Mouse (Mus musculus) kidney, postnatal 0 days (tissue): ENCODE data around the gene Crybg2. TPM values are rescaled to one million over a fixed set of nuclear protein-coding genes. Genes with fewer than 3 reads are reported as not detected.
A peak's percentile ranks its signal among the peaks of the same experiment; 100 is the strongest.

ENCODE experiments used
- ATAC-seq: fragments of 200-750 bp; cut with Nextera tagmentation; replicated peaks from 2 replicates; pipeline ENCODE4 v1.8.0; 2017; ENCODE audit warnings: low read depth, moderate number of reproducible peaks, moderate TSS enrichment, moderate library complexity; ENCODE audit not compliant: low FRiP score
- DNase-seq: peaks from one replicate; pipeline ENCODE4 v3.0.0-alpha.2; 2016; ENCODE audit warnings: low spot score
- H3K27ac ChIP-seq: fragments of 300-500 bp; sonication (generic); 2 replicates; pipeline ENCODE4 v1.5.1; 2014; ENCODE audit warnings: mild to moderate bottlenecking
- H3K27me3 ChIP-seq: fragments of 300-500 bp; sonication (generic); 2 replicates; pipeline ENCODE4 v1.6.1; 2014; ENCODE audit warnings: low read length, mixed read lengths; ENCODE audit not compliant: insufficient read depth
- H3K36me3 ChIP-seq: fragments of 300-500 bp; sonication (generic); 2 replicates; pipeline ENCODE4 v1.6.1; 2014; ENCODE audit warnings: low read length, mixed read lengths; ENCODE audit not compliant: insufficient read depth
- H3K4me1 ChIP-seq: fragments of 300-500 bp; sonication (generic); replicated peaks from 2 replicates; pipeline ENCODE4 v1.6.1; 2014; ENCODE audit warnings: antibody characterized with exemption, low read length, mixed read lengths; ENCODE audit not compliant: insufficient read depth
- H3K4me2 ChIP-seq: fragments of 300-500 bp; sonication (generic); 2 replicates; pipeline ENCODE4 v1.6.1; 2014; ENCODE audit warnings: mild to moderate bottlenecking, low read length, moderate library complexity, mixed read lengths
- H3K4me3 ChIP-seq: fragments of 300-500 bp; sonication (generic); replicated peaks from 2 replicates; pipeline ENCODE4 v1.5.1; 2014; ENCODE audit warnings: low read depth, low read length
- H3K9ac ChIP-seq: fragments of 300-500 bp; sonication (generic); 2 replicates; pipeline ENCODE4 v1.6.1; 2014; ENCODE audit warnings: low read depth, low read length
- H3K9me3 ChIP-seq: fragments of 300-500 bp; sonication (generic); replicated peaks from 2 replicates; pipeline ENCODE4 v1.6.1; 2016; ENCODE audit warnings: low read length, inconsistent platforms, mixed read lengths
- CTCF ChIP-seq: IDR thresholded peaks from 2 replicates; pipeline ENCODE4 v1.5.1; 2016; ENCODE audit warnings: antibody characterized with exemption, low read depth, mild to moderate bottlenecking, moderate library complexity
- WGBS: fragments of 180-500 bp; shearing (Covaris S2); extraction: QIAGEN DNeasy Blood & Tissue Kit; methylation state at CpG from one replicate; pipeline ENCODE4 v1.1.7; 2014; 5-methylcytosine and 5-hydroxymethylcytosine counted together
- polyA plus RNA-seq: library from polyadenylated mRNA; unstranded; fragments of >200 nt; fragmentation: Nextera tagmentation; extraction: Ambion mirVana; gene quantifications from 2 replicates; pipeline ENCODE4 v1.2.1, GENCODE M21; 2015

The Crybg2 gene
- polyA plus RNA-seq, 1 experiment from 2014 or later, result 2.8 TPM

DNA sequence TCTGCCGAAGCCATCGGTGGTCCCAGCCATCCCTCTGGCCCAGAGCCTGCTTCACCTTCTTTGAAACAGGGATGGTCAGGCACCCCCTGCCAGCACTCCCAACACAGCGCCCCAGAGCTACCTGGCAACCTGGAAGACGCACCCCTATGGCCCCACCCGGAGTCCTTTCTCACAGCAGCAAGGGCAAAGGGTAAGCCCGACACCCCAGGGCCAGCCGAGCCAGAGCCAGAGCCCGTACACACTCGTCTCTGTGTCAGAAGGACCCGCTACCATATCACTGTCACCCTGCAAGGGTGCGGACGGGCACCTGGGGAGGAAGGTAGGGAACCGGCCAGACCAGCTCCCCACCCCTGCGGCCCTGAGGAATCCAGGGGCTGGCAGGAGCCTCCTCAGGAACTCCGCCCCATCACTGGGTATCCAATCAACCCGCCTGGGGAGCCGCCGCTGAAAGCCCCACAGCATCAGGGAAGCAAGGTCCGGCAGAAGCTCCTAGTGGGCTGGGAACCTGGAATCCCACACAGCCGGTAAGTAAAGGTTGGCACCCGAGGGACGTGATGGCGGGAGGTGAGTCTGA lies 4.9 kb downstream of the Crybg2 start:
- Histone ChIP-seq H3K36me3 (no peaks in the 10 kb centered on the region), H3K4me3 (no peak overlapping the region), H3K4me1 (no peaks in the 10 kb centered on the region), H3K9me3 (no peaks in the 10 kb centered on the region), H3K27me3 (no peaks in the 10 kb centered on the region), H3K4me2 (peak overlapping the region; percentile 29), H3K27ac (no peak overlapping the region), H3K9ac (no peak overlapping the region)
- WGBS, result 14% methylated on average over 23 of the region's 23 CpGs
- no peak for TF ChIP-seq CTCF
- ATAC-seq, result no peak
- DNase-seq, result no peak

DNA sequence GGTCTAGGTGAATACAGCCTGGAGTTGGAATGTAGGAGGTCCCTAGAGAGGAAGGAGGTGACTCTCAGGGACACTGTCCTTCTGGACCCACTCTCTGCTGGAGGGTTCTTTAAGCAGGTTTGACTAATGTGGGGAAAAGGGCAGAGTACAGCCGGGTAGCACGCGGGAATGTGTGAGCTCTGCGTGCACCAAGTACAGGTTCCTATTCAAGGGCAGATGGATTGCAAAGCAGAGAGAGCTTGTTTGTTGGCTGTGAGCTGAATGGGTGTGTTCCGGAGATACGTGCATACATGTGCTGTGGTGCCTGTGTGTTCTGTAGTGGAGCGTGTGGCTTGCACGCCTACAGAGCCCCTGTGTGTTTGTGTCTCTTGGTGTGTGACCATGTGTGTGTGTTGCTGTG lies 6.8 kb downstream of the Crybg2 start:
- no peaks in the 10 kb centered on the region for H3K27me3 ChIP-seq
- H3K27ac ChIP-seq, result no peak overlapping the region
- H3K9me3 ChIP-seq, result no peaks in the 10 kb centered on the region
- DNase-seq (no peak), ATAC-seq (peak; percentile 46; the same call in 1 of the 2 replicates)
- 85% methylated on average over 8 of the region's 8 CpGs for WGBS
- H3K4me3 ChIP-seq, result no peak overlapping the region
- H3K9ac ChIP-seq, result no peak overlapping the region
- H3K36me3 ChIP-seq, result no peaks in the 10 kb centered on the region
- H3K4me2 ChIP-seq, result no peak overlapping the region
- H3K4me1 ChIP-seq, result no peaks in the 10 kb centered on the region
- TF ChIP-seq CTCF, result no peak

DNA sequence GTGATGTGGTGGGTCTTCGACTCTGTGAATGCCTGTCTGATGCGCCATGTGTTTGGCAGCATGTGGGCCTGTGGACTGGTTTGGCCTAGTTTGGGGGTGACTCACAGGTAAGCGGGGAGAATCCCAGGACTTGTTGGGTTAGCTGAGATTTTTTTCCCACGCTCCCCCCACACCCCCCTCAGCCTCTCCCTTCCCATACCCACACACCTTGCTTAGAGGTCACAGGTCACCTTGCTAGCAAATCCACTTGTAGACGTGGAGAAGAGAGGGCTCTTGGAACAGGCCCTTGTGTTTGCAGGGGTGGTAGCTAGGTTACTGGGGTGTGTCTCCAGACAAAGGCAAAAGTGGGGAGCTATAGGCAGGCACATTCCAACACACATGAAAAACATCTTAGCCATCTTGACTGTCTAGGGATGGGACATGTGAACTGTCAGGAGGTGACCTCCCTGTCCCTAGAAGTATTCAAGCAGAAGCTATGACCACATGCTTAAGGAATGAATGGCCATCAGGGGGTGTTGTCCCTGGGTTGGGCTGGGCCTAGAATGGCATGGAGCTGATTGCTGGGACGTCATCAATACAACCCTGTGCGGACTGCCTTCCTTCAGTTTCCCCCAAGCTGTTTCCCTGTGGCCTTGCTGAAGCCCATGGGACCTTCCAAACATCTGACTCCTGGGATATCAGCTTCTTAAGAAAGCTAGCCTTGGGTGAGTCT lies 7.4 kb downstream of the Crybg2 start:
- 73% methylated on average over 7 of the region's 7 CpGs for WGBS

DNA sequence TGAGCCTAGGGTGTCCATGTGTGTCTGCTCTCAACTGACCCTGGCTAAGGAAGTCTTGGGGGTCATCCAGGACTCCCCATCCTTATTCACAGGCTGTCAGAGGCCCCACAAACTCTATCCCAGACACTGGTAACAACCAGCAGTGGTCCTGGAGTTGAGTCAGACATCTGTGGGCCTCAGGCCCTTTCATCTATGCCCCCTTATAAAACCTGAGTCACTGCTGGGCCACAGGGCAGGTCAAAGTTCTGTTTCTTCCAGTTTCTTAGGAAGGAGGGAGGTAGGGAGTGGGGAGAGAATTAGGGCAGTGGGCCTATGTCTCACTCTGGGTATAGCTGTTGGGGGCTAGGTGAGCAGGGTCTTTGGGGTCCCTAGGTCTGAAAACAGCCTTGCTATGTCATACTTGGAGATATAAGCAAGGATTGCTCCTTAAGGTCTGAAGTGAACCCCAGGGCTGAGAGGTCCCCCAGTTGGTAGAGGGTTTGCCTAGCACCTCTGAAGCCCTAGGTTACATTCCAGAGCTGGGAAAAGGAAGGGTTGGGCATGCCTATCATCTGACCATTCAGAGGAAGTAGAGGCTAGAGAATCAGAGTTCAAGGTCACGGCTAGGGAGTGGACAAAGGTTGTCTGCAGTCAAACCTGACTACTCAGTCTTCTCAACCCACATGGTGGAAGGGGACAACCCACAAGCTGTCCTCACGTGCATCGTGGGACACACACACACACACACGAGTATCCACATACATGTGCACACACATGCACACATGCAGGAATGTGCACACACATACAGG lies 8.4 kb downstream of the Crybg2 start:
- Histone ChIP-seq H3K27me3 (no peaks in the 10 kb centered on the region), H3K27ac (no peak overlapping the region), H3K36me3 (no peaks in the 10 kb centered on the region), H3K4me1 (no peaks in the 10 kb centered on the region), H3K9ac (no peak overlapping the region), H3K4me3 (no peak overlapping the region), H3K4me2 (no peak overlapping the region), H3K9me3 (no peaks in the 10 kb centered on the region)
- 80% methylated on average over 4 of the region's 4 CpGs for WGBS
- no peak for DNase-seq
- no peak for TF ChIP-seq CTCF
- no peak for ATAC-seq

More for the DNA sequence above, 7.4 kb downstream of the Crybg2 start:
- no peaks in the 10 kb centered on the region for H3K27me3 ChIP-seq
- no peaks in the 10 kb centered on the region for H3K9me3 ChIP-seq
- no peak for DNase-seq
- H3K27ac ChIP-seq, result no peak overlapping the region
- no peak overlapping the region for H3K4me3 ChIP-seq
- H3K9ac ChIP-seq, result no peak overlapping the region
- H3K4me1 ChIP-seq, result no peaks in the 10 kb centered on the region
- no peak for ATAC-seq
- TF ChIP-seq CTCF, result no peak
- H3K4me2 ChIP-seq, result no peak overlapping the region
- no peaks in the 10 kb centered on the region for H3K36me3 ChIP-seq

DNA sequence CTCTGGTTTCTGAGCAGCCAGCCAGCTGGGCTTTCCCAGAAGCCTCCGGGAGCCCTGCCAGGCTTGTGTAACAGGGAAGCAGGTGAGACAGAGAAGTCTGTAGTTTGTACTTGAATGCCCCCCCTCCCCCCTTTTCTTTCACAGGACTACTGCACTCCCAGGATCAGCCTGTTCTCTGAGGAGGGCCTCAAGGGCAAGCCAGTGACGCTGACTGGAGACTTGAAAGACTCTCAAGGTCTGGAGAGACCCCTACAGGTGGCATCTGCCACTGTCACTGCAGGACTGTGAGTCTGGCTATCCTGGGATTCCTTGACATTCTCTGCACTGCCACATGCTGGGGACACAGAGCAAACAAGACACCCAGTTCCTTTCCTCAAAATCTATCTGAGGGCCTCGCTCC lies 18.1 kb downstream of the Crybg2 start:
- Histone ChIP-seq H3K9ac (no peak overlapping the region), H3K9me3 (no peaks in the 10 kb centered on the region), H3K4me2 (no peak overlapping the region), H3K27ac (no peak overlapping the region), H3K4me1 (peaks cover 6% of the 10 kb centered on the region; the same call in 1 of the 2 replicates), H3K27me3 (0 out of 2 replicates have a peak, but pooled peaks cover 3% of the 10 kb centered on the region), H3K4me3 (no peak overlapping the region), H3K36me3 (no peaks in the 10 kb centered on the region)
- ATAC-seq (peak; percentile 66), DNase-seq (peak; percentile 86)
- 16% methylated on average over 3 of the region's 3 CpGs for WGBS
- peak; percentile 84 for TF ChIP-seq CTCF

DNA sequence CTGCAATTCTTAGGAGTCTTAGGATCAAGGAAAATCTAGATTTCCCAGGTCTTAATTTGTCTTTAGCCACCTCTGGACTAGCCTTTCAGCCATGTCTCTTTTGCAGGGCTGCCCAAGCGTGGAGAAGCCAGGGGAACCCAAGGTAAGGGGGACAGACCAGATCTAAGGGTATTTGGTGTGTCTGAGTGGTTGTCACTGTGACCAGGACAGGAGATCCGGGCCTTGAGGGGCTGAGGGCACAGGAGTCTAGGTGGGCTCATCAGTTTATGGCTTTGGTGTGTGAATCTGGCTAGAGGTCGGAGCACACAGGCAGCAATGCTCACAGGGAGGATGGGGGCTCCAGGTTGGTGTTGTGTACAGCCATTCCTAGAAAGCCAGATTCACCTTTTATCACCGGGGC lies 20.1 kb downstream of the Crybg2 start:
- Histone ChIP-seq H3K9ac (no peak overlapping the region), H3K9me3 (no peaks in the 10 kb centered on the region), H3K4me1 (peaks cover 6% of the 10 kb centered on the region; the same call in 1 of the 2 replicates), H3K4me3 (no peak overlapping the region), H3K4me2 (no peak overlapping the region), H3K27me3 (0 out of 2 replicates have a peak, but pooled peaks cover 3% of the 10 kb centered on the region), H3K36me3 (no peaks in the 10 kb centered on the region), H3K27ac (no peak overlapping the region)
- no peak for DNase-seq
- 85% methylated on average over 4 of the region's 4 CpGs for WGBS
- ATAC-seq, result no peak
- TF ChIP-seq CTCF, result no peak
